Mouse (Mus musculus) C2C12 (cell line): ENCODE measurements around the gene Eif2ak3.

Source experiments
- CEBPB ChIP-seq: IDR thresholded peaks from one replicate; pipeline ENCODE4 v1.6.1; 2011; ENCODE audit warnings: low read depth, mild to moderate bottlenecking, control low read depth, moderate library complexity
- CTCF ChIP-seq: IDR thresholded peaks from one replicate; pipeline ENCODE4 v1.5.1; 2011; ENCODE audit not compliant: control insufficient read depth, insufficient read depth, insufficient read length
- FOSL1 ChIP-seq: IDR thresholded peaks from one replicate; pipeline ENCODE4 v1.8.0; 2011; ENCODE audit warnings: mild to moderate bottlenecking, low read length; ENCODE audit not compliant: poor library complexity, insufficient read depth, severe bottlenecking
- MAX ChIP-seq: IDR thresholded peaks from one replicate; pipeline ENCODE4 v1.6.1; 2011; ENCODE audit warnings: mild to moderate bottlenecking, control low read depth
- MYOD1 ChIP-seq: IDR thresholded peaks from one replicate; pipeline ENCODE4 v1.6.1; 2011; ENCODE audit warnings: low read depth; ENCODE audit not compliant: control insufficient read depth, insufficient read length
- MYOG ChIP-seq: IDR thresholded peaks from one replicate; pipeline ENCODE4 v1.6.1; 2011; ENCODE audit not compliant: control insufficient read depth, insufficient read length; ENCODE audit errors: extremely low read depth
- USF1 ChIP-seq: IDR thresholded peaks from one replicate; pipeline ENCODE4 v1.6.1; 2011; ENCODE audit warnings: low read depth, mild to moderate bottlenecking, control low read depth, moderate library complexity

GRCm38 (mm10) chr6:70912396-70912765 lies 68.1 kb downstream of the Eif2ak3 start:
- TF ChIP-seq CTCF = no peak
- TF ChIP-seq FOSL1 = no peak
- no peak for TF ChIP-seq USF1
- TF ChIP-seq CEBPB = no peak
- TF ChIP-seq MAX = no peak
- TF ChIP-seq MYOD1 = no peak
- no peak for TF ChIP-seq MYOG
